Comparison of ENCODE assay signal across 26 mouse cellular contexts in genomic region chr3:62716849-62717248, GRCm38 (mm10).
DNase-seq lines count a peak whose midpoint lies in the region; ATAC-seq lines count a peak whose summit lies in the region.
"Had no signal": no experiment of that assay in that cellular context is flagged by ENCODE, and none has a peak within 500 bp of the region (broad histone marks: within the 10 kb centered on the region; RNA-seq: fewer than 3 reads in every experiment).

No protein-coding gene starts in this region.

- ATAC-seq in hindbrain, embryonic 14.5 days (ENCODE audit: low FRiP score): peak; percentile 43; the same call in 1 of the 2 replicates
- ATAC-seq in hindbrain, embryonic 11.5 days (ENCODE audit: low FRiP score): no peak
- ATAC-seq in neural tube, embryonic 12.5 days (ENCODE audit: low FRiP score, low read depth): peak; percentile 73; the same call in 1 of the 2 replicates
- peak; percentile 65; the same call in 1 of the 2 replicates for ATAC-seq in neural tube, embryonic 14.5 days (ENCODE audit: low read depth)
- ATAC-seq: activated CD4-positive, CD25-positive, alpha-beta regulatory T cell, adult 4 months; intestine, embryonic 15.5 days had no signal

- no peak overlapping the region for H3K4me3 ChIP-seq in hindbrain, embryonic 14.5 days (replicated peaks; ENCODE audit: low read length)
- no peak overlapping the region for H3K4me3 ChIP-seq in hindbrain, embryonic 11.5 days (ENCODE audit: low read depth, low read length)
- no peak overlapping the region for H3K4me3 ChIP-seq in neural tube, embryonic 12.5 days
- H3K4me3 ChIP-seq in neural tube, embryonic 14.5 days (ENCODE audit: low read depth, low read length): no peak overlapping the region
- H3K4me3 ChIP-seq: embryonic facial prominence, embryonic 10.5 days; forebrain, embryonic 12.5 days; heart, embryonic 15.5 days; intestine, embryonic 15.5 days; left cerebral cortex, adult 2 months; stomach, embryonic 15.5 days had no signal

- no peaks in the 10 kb centered on the region for H3K27me3 ChIP-seq in hindbrain, embryonic 14.5 days (ENCODE audit: control insufficient read depth, insufficient read depth, low read length)
- H3K27me3 ChIP-seq in hindbrain, embryonic 11.5 days (ENCODE audit: control insufficient read depth, insufficient read depth, low read length): no peaks in the 10 kb centered on the region
- no peaks in the 10 kb centered on the region for H3K27me3 ChIP-seq in neural tube, embryonic 12.5 days (replicated peaks)
- no peaks in the 10 kb centered on the region for H3K27me3 ChIP-seq in neural tube, embryonic 14.5 days (ENCODE audit: control insufficient read depth, insufficient read depth, low read length)
- H3K27me3 ChIP-seq: forebrain, embryonic 12.5 days; heart, embryonic 15.5 days; intestine, embryonic 15.5 days; stomach, embryonic 15.5 days had no signal

- H3K4me2 ChIP-seq in hindbrain, embryonic 14.5 days (replicated peaks): no peak overlapping the region
- no peak overlapping the region for H3K4me2 ChIP-seq in hindbrain, embryonic 11.5 days (replicated peaks; ENCODE audit: low read depth, low read length)
- no peak overlapping the region for H3K4me2 ChIP-seq in neural tube, embryonic 12.5 days (replicated peaks)
- no peak overlapping the region for H3K4me2 ChIP-seq in neural tube, embryonic 14.5 days (ENCODE audit: low read depth, low read length)
- H3K4me2 ChIP-seq: forebrain, embryonic 12.5 days; heart, embryonic 15.5 days; intestine, embryonic 15.5 days; liver, embryonic 11.5 days; stomach, embryonic 15.5 days had no signal

- H3K36me3 ChIP-seq in hindbrain, embryonic 14.5 days (replicated peaks; ENCODE audit: control insufficient read depth, insufficient read depth): no peaks in the 10 kb centered on the region
- no peaks in the 10 kb centered on the region for H3K36me3 ChIP-seq in hindbrain, embryonic 11.5 days (ENCODE audit: control insufficient read depth, insufficient read depth, low read length)
- no peaks in the 10 kb centered on the region for H3K36me3 ChIP-seq in neural tube, embryonic 12.5 days
- no peaks in the 10 kb centered on the region for H3K36me3 ChIP-seq in neural tube, embryonic 14.5 days (ENCODE audit: control insufficient read depth, insufficient read depth, low read length)
- H3K36me3 ChIP-seq: embryonic facial prominence, embryonic 10.5 days; forebrain, embryonic 12.5 days; G1E; heart, embryonic 15.5 days; intestine, embryonic 15.5 days; stomach, embryonic 15.5 days had no signal

- no peaks in the 10 kb centered on the region for H3K4me1 ChIP-seq in hindbrain, embryonic 14.5 days (replicated peaks; ENCODE audit: control insufficient read depth, insufficient read depth, low read length)
- H3K4me1 ChIP-seq in hindbrain, embryonic 11.5 days (replicated peaks; ENCODE audit: control insufficient read depth, insufficient read depth, low read length): no peaks in the 10 kb centered on the region
- H3K4me1 ChIP-seq in neural tube, embryonic 12.5 days: no peaks in the 10 kb centered on the region
- no peaks in the 10 kb centered on the region for H3K4me1 ChIP-seq in neural tube, embryonic 14.5 days (ENCODE audit: control insufficient read depth, insufficient read depth, low read length)
- H3K4me1 ChIP-seq: embryonic facial prominence, embryonic 10.5 days; forebrain, embryonic 12.5 days; heart, embryonic 15.5 days; intestine, embryonic 15.5 days; stomach, embryonic 15.5 days had no signal

- 26% methylated on average over 1 of the region's 1 CpGs for WGBS in hindbrain, embryonic 14.5 days
- 60% methylated on average over 1 of the region's 1 CpGs for WGBS in hindbrain, embryonic 11.5 days
- 31% methylated on average over 1 of the region's 1 CpGs for WGBS in neural tube, embryonic 12.5 days
- WGBS in neural tube, embryonic 14.5 days: 31% methylated on average over 1 of the region's 1 CpGs

- H3K9ac ChIP-seq in hindbrain, embryonic 14.5 days: no peak overlapping the region
- H3K9ac ChIP-seq in hindbrain, embryonic 11.5 days (ENCODE audit: low read depth, low read length): no peak overlapping the region
- no peak overlapping the region for H3K9ac ChIP-seq in neural tube, embryonic 12.5 days
- H3K9ac ChIP-seq in neural tube, embryonic 14.5 days (replicated peaks; ENCODE audit: low read depth, low read length): no peak overlapping the region
- H3K9ac ChIP-seq: forebrain, embryonic 12.5 days; heart, embryonic 15.5 days; intestine, embryonic 15.5 days; stomach, embryonic 15.5 days had no signal

- no peak overlapping the region for H3K27ac ChIP-seq in hindbrain, embryonic 14.5 days
- H3K27ac ChIP-seq in hindbrain, embryonic 11.5 days (ENCODE audit: low read depth, low read length): no peak overlapping the region
- H3K27ac ChIP-seq in neural tube, embryonic 12.5 days: no peak overlapping the region
- no peak overlapping the region for H3K27ac ChIP-seq in neural tube, embryonic 14.5 days (ENCODE audit: low read depth, low read length)
- H3K27ac ChIP-seq: embryonic facial prominence, embryonic 10.5 days; forebrain, embryonic 12.5 days; heart, embryonic 15.5 days; intestine, embryonic 15.5 days; left cerebral cortex, adult 2 months; stomach, embryonic 15.5 days had no signal

- no peaks in the 10 kb centered on the region for H3K9me3 ChIP-seq in hindbrain, embryonic 14.5 days (ENCODE audit: control insufficient read depth, low read length)
- H3K9me3 ChIP-seq in hindbrain, embryonic 11.5 days (ENCODE audit: control insufficient read depth, low read length): no peaks in the 10 kb centered on the region
- H3K9me3 ChIP-seq in neural tube, embryonic 12.5 days: no peaks in the 10 kb centered on the region
- no peaks in the 10 kb centered on the region for H3K9me3 ChIP-seq in neural tube, embryonic 14.5 days (ENCODE audit: control insufficient read depth, low read length)
- H3K9me3 ChIP-seq: embryonic facial prominence, embryonic 10.5 days; forebrain, embryonic 12.5 days; G1E; heart, embryonic 15.5 days; intestine, embryonic 15.5 days; stomach, embryonic 15.5 days had no signal

- DNase-seq in adrenal gland, postnatal 10 days: peak; percentile 5
- no peak for DNase-seq in adrenal gland, postnatal 4 days (ENCODE audit: low spot score in 2 of 2)
- DNase-seq in hindbrain, embryonic 14.5 days (ENCODE audit: low spot score): no peak
- no peak for DNase-seq in hindbrain, embryonic 11.5 days (ENCODE audit: low spot score)
- no peak for DNase-seq in neural tube, embryonic 10.5 days (ENCODE audit: extremely low spot score, low spot score)
- DNase-seq in frontal cortex, adult 2 months (ENCODE audit: extremely low spot score in 1 of 2, low spot score in 1 of 2): no peak
- DNase-seq: cerebellum, adult 11-12 months; gastrocnemius, postnatal 25 days; heart, postnatal 4 days; kidney, postnatal 36 days; lung, adult 18-20 months; lung, postnatal 14 days; right cerebral cortex, postnatal 14 days; thymus, adult 18-20 months; thymus, postnatal 4 days had no signal
